Mouse (Mus musculus) G1E-ER4 (cell line): ENCODE measurements around the gene Olfr294. TPM values are rescaled to one million over a fixed set of nuclear protein-coding genes. Genes with fewer than 3 reads are reported as not detected.

Source experiments
- GATA1 ChIP-seq: IDR thresholded peaks from one replicate; pipeline ENCODE4 v1.8.0; 2012; ENCODE audit warnings: low read length, inconsistent platforms
- polyA plus RNA-seq: library from polyadenylated mRNA; stranded (reverse); fragments of >175 nt; gene quantifications from 2 replicates; pipeline ENCODE4 v1.2.3, GENCODE M21; 2012

Olfr294 gene
- polyA plus RNA-seq: not detected in 2 replicates

GRCm38 (mm10) chr7:86616543-86616942 lies at the start of gene Olfr294:
Gene Olfr294, minus strand, starts transcription at chr7:86616643.
- TF ChIP-seq GATA1: no peak

GRCm38 (mm10) chr7:86648761-86649160 lies 32.3 kb upstream of the Olfr294 start, which contains the start of gene Olfr293:
Gene Olfr293, plus strand, starts transcription at chr7:86649061.
- no peak for TF ChIP-seq GATA1

GRCm38 (mm10) chr7:86583562-86583961 lies 32.9 kb downstream of the Olfr294 start, which contains the start of gene Olfr295:
Gene Olfr295, plus strand, starts transcription at chr7:86583862.
- TF ChIP-seq GATA1: no peak

Other genes starting within 250 kb of the Olfr294 start
- gene Olfr305, start 249.7 kb downstream of the Olfr294 start, polyA plus RNA-seq: not detected in 2 replicates
- gene Olfr304, start 230.0 kb downstream of the Olfr294 start, polyA plus RNA-seq: not detected in 2 replicates
- not detected in 2 replicates for gene Olfr303, start 218.9 kb downstream of the Olfr294 start, polyA plus RNA-seq
- not detected in 2 replicates for gene Olfr301, start 212.8 kb downstream of the Olfr294 start, polyA plus RNA-seq
- not detected in 2 replicates for gene Olfr299, start 156.7 kb downstream of the Olfr294 start, polyA plus RNA-seq
- gene Olfr298, start 124.2 kb downstream of the Olfr294 start, polyA plus RNA-seq: not detected in 2 replicates
- not detected in 2 replicates for gene Olfr297, start 96.7 kb downstream of the Olfr294 start, polyA plus RNA-seq
- not detected in 2 replicates for gene Olfr295, start 32.8 kb downstream of the Olfr294 start, polyA plus RNA-seq
- not detected in 2 replicates for gene Olfr293, start 32.4 kb upstream of the Olfr294 start, polyA plus RNA-seq
- gene Olfr292, start 71.7 kb upstream of the Olfr294 start, polyA plus RNA-seq: not detected in 2 replicates
- gene Folh1, start 159.3 kb upstream of the Olfr294 start, polyA plus RNA-seq: not detected in 2 replicates
- gene Vmn2r77, start 178.4 kb upstream of the Olfr294 start, polyA plus RNA-seq: not detected in 2 replicates